Mouse (Mus musculus) spleen, adult 2 months (tissue): ENCODE measurements around the gene Krtap13-1.

Experiments
- CTCF ChIP-seq: fragments of 200-500 bp; IDR thresholded peaks from 2 replicates; pipeline ENCODE4 v1.5.1; 2011; ENCODE audit warnings: mild to moderate bottlenecking, inconsistent platforms; ENCODE audit not compliant: insufficient read depth, insufficient read length, insufficient replicate concordance; ENCODE audit errors: extremely low read depth
- POLR2A ChIP-seq: fragments of 200-500 bp; IDR thresholded peaks from 2 replicates; pipeline ENCODE4 v1.6.1; 2011; ENCODE audit warnings: low read depth, low read length, inconsistent platforms

GRCm38 (mm10) chr16:88681282-88681681, 47.4 kb upstream of the Krtap13-1 start:
- TF ChIP-seq POLR2A (no peak), CTCF (no peak)
